Mouse (Mus musculus): Measurements from ENCODE around the gene Gapdhs. TPM values are rescaled to one million over a fixed set of nuclear protein-coding genes. Genes with fewer than 3 reads are reported as not detected.
A peak's percentile ranks its signal among the peaks of the same experiment; 100 is the strongest.
"Not testable (repeated sequence)": the region's sequence is repeated elsewhere in the genome, so short reads cannot be mapped to it uniquely, and the experiment has no call there.

The Gapdhs gene
- polyA plus RNA-seq, 1 experiment, result not detected

GRCm38 (mm10) chr7:30751086-30751669, 7.7 kb upstream of the Gapdhs start, which contains the start of gene Sbsn:
Gene Sbsn, plus strand, starts transcription at chr7:30751471.
- Histone ChIP-seq H3K36me3 (ENCODE audit: control insufficient read depth) (no peaks in the 10 kb centered on the region), H3K4me3 (replicated peaks) (no peak within 1 kb of the TSS), H3K4me1 (ENCODE audit: control insufficient read depth) (no peaks in the 10 kb centered on the region), H3K27me3 (ENCODE audit: control insufficient read depth) (no peaks in the 10 kb centered on the region; the same call in 1 of the 2 replicates), H3K9me3 (ENCODE audit: control insufficient read depth, low read length) (peaks cover 9% of the 10 kb centered on the region)
- no peak for TF ChIP-seq TAL1 (IDR thresholded peaks at IDR 0.05; ENCODE audit: low read length)
- TF ChIP-seq GATA1 (IDR thresholded peaks at IDR 0.05; ENCODE audit: low read length), result no peak

- no peaks in the 10 kb centered on the region; the same call in 1 of the 2 replicates for H3K27me3 ChIP-seq (ENCODE audit: control insufficient read depth)
- H3K4me1 ChIP-seq (ENCODE audit: control insufficient read depth), result no peaks in the 10 kb centered on the region
- no peaks in the 10 kb centered on the region for H3K36me3 ChIP-seq (ENCODE audit: control insufficient read depth)
- no peak overlapping the region for H3K4me3 ChIP-seq (replicated peaks)
- no peak for TF ChIP-seq TAL1 (IDR thresholded peaks at IDR 0.05; ENCODE audit: low read length)
- no peak for TF ChIP-seq GATA1 (IDR thresholded peaks at IDR 0.05; ENCODE audit: low read length)
- H3K9me3 ChIP-seq (ENCODE audit: control insufficient read depth, low read length), result peaks cover 6% of the 10 kb centered on the region
Measured at GRCm38 (mm10) chr7:30749824-30750606, 6.5 kb upstream of the Gapdhs start.

DNA sequence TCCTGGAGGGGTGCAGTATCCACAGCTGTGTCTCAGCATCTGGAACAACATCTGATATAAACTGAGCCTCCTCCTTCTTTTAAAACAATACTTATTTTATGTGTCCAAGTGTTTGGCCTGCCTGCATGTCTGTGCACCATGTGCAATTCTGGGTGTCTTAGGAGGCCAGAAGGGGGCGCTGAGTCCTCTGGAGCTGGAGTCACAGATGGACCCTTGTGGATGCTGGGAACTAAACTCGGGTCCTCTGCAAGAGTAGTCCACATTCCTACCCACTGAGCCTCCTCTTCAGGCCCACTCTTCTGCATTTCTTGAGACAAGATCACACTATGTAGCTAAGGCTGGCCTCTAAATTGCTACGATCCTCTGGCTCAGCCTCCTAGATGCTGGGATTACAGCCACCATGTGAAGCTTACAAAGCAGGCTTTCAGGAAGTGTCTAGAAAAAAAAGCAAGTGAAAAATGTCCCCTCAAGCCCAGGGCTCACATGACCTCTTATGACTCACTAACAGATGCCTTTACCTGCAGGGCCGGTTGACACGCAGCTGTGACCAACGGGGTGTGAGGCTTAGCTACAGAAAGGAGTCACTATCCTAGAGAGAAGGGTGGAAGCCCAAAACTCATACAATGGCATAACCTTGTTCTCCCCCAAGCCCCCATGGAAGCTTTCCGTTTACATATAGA, 4.2 kb upstream of the Gapdhs start:
- H3K4me3 ChIP-seq (replicated peaks), result no peak overlapping the region
- H3K4me1 ChIP-seq (ENCODE audit: control insufficient read depth), result no peaks in the 10 kb centered on the region
- H3K36me3 ChIP-seq (ENCODE audit: control insufficient read depth), result no peaks in the 10 kb centered on the region
- no peaks in the 10 kb centered on the region for H3K27me3 ChIP-seq (ENCODE audit: control insufficient read depth)
- TF ChIP-seq GATA1 (IDR thresholded peaks at IDR 0.05; ENCODE audit: low read length) (no peak), TAL1 (IDR thresholded peaks at IDR 0.05; ENCODE audit: low read length) (no peak)
- no peaks in the 10 kb centered on the region for H3K9me3 ChIP-seq (ENCODE audit: control insufficient read depth, low read length)

- Histone ChIP-seq H3K4me3 (replicated peaks) (no peak overlapping the region), H3K36me3 (ENCODE audit: control insufficient read depth) (no peaks in the 10 kb centered on the region; the same call in 1 of the 2 replicates), H3K9me3 (ENCODE audit: control insufficient read depth, low read length) (0 out of 2 replicates have a peak, but pooled peaks cover 3% of the 10 kb centered on the region), H3K4me1 (ENCODE audit: control insufficient read depth) (no peaks in the 10 kb centered on the region), H3K27me3 (ENCODE audit: control insufficient read depth) (no peaks in the 10 kb centered on the region)
- no peak for TF ChIP-seq GATA1 (IDR thresholded peaks at IDR 0.05; ENCODE audit: low read length)
- TF ChIP-seq TAL1 (IDR thresholded peaks at IDR 0.05; ENCODE audit: low read length), result no peak
Measured at GRCm38 (mm10) chr7:30744022-30744598, 629 bp upstream of the Gapdhs start.

- H3K4me1 ChIP-seq (ENCODE audit: control insufficient read depth); H3K9me3 ChIP-seq (ENCODE audit: control insufficient read depth, low read length); H3K36me3 ChIP-seq (ENCODE audit: control insufficient read depth); H3K27me3 ChIP-seq (ENCODE audit: control insufficient read depth); H3K4me3 ChIP-seq (replicated peaks): not testable (repeated sequence)
Measured at GRCm38 (mm10) chr7:30742570-30742969, 911 bp downstream of the Gapdhs start.

GRCm38 (mm10) chr7:30736211-30736610, 7.3 kb downstream of the Gapdhs start:
- H3K36me3 ChIP-seq (ENCODE audit: control insufficient read depth), result peaks cover 53% of the 10 kb centered on the region
- no peaks in the 10 kb centered on the region for H3K27me3 ChIP-seq (ENCODE audit: control insufficient read depth)
- no peaks in the 10 kb centered on the region for H3K4me1 ChIP-seq (ENCODE audit: control insufficient read depth)
- no peak overlapping the region for H3K4me3 ChIP-seq (replicated peaks)
- H3K9me3 ChIP-seq (ENCODE audit: control insufficient read depth, low read length), result 0 out of 2 replicates have a peak, but pooled peaks cover 3% of the 10 kb centered on the region
- TF ChIP-seq TAL1 (IDR thresholded peaks at IDR 0.05; ENCODE audit: low read length) (no peak), GATA1 (IDR thresholded peaks at IDR 0.05; ENCODE audit: low read length) (no peak)

- Histone ChIP-seq H3K4me3 (replicated peaks) (peak overlapping the region; percentile 77), H3K4me1 (ENCODE audit: control insufficient read depth) (peaks cover 26% of the 10 kb centered on the region), H3K36me3 (ENCODE audit: control insufficient read depth) (peaks cover 54% of the 10 kb centered on the region)
- H3K9me3 ChIP-seq (ENCODE audit: control insufficient read depth, low read length); H3K27me3 ChIP-seq (ENCODE audit: control insufficient read depth): not testable (repeated sequence)
Measured at GRCm38 (mm10) chr7:30730064-30730722, 13.3 kb downstream of the Gapdhs start.

- H3K4me3 ChIP-seq (replicated peaks), result peak within 1 kb of the TSS; percentile 77
- H3K36me3 ChIP-seq (ENCODE audit: control insufficient read depth), result peaks cover 49% of the 10 kb centered on the region
- H3K27me3 ChIP-seq (ENCODE audit: control insufficient read depth), result no peaks in the 10 kb centered on the region
- H3K9me3 ChIP-seq (ENCODE audit: control insufficient read depth, low read length), result no peaks in the 10 kb centered on the region
- peaks cover 26% of the 10 kb centered on the region for H3K4me1 ChIP-seq (ENCODE audit: control insufficient read depth)
- no peak for TF ChIP-seq TAL1 (IDR thresholded peaks at IDR 0.05; ENCODE audit: low read length)
- TF ChIP-seq GATA1 (IDR thresholded peaks at IDR 0.05; ENCODE audit: low read length), result no peak
Measured at GRCm38 (mm10) chr7:30729396-30730063, 14.0 kb downstream of the Gapdhs start, which contains the start of gene Tmem147. Gene Tmem147, minus strand, starts transcription at chr7:30729540.

Data from erythroblast, embryonic 14.5 days (primary cell).